Mouse (Mus musculus): ENCODE measurements around the gene Hoxc11. TPM values are rescaled to one million over a fixed set of nuclear protein-coding genes. Genes with fewer than 3 reads are reported as not detected.

Hoxc11 gene
- total and polyA plus RNA-seq, 3 experiments, result not detected

- H3K9me3 ChIP-seq (replicated peaks; ENCODE audit: insufficient read depth, low read length), result no peaks in the 10 kb centered on the region
- H3K27me3 ChIP-seq (ENCODE audit: control insufficient read depth in 1 of 2, insufficient read depth in 2 of 2, low read length in 2 of 2), result peaks cover 0 to 15% of the 10 kb centered on the region in 2 experiments
- H3K79me2 ChIP-seq (ENCODE audit: control insufficient read depth, insufficient read depth, low read length, poor library complexity), result no peaks in the 10 kb centered on the region; the same call in 1 of the 2 replicates
- no peak overlapping the region for H3K9ac ChIP-seq (ENCODE audit: control insufficient read depth, low read depth, low read length, poor library complexity, severe bottlenecking)
- H3K4me1 ChIP-seq (ENCODE audit: control insufficient read depth in 1 of 2, insufficient read depth in 2 of 2, low read length in 2 of 2), result peaks cover 5 to 6% of the 10 kb centered on the region in 2 experiments; a peak in 3 of 4 replicates
- no peak for TF ChIP-seq SMC3 (IDR thresholded peaks at IDR 0.05; ENCODE audit: low read depth, low read length)
- TF ChIP-seq GATA1 (IDR thresholded peaks at IDR 0.05; ENCODE audit: low read depth, low read length), result no peak
- no peak overlapping the region for H3K4me3 ChIP-seq (ENCODE audit: control insufficient read depth in 1 of 2, insufficient read depth in 1 of 2, low read depth in 2 of 2, low read length in 2 of 2)
- peaks cover 0 to 5% of the 10 kb centered on the region in 2 experiments; a peak in 1 of 4 replicates for H3K36me3 ChIP-seq (ENCODE audit: control insufficient read depth in 1 of 2, insufficient read depth in 2 of 2, low read length in 2 of 2)
- DNase-seq (ENCODE audit: low read depth, low spot score), result no peak
- H3K27ac ChIP-seq (ENCODE audit: control insufficient read depth, low read depth, low read length), result no peak overlapping the region
These were observed 11.3 kb upstream of the Hoxc11 start for GRCm38 (mm10) chr15:102942739-102943467.

GRCm38 (mm10) chr15:102943468-102943813, 10.8 kb upstream of the Hoxc11 start:
- Histone ChIP-seq H3K36me3 (ENCODE audit: control insufficient read depth in 1 of 2, insufficient read depth in 2 of 2, low read length in 2 of 2) (peaks cover 0 to 5% of the 10 kb centered on the region in 2 experiments; a peak in 1 of 4 replicates), H3K27me3 (ENCODE audit: control insufficient read depth in 1 of 2, insufficient read depth in 2 of 2, low read length in 2 of 2) (peaks cover 0 to 18% of the 10 kb centered on the region in 2 experiments), H3K4me1 (ENCODE audit: control insufficient read depth in 1 of 2, insufficient read depth in 2 of 2, low read length in 2 of 2) (peaks cover 5 to 6% of the 10 kb centered on the region in 2 experiments; a peak in 3 of 4 replicates), H3K79me2 (ENCODE audit: control insufficient read depth, insufficient read depth, low read length, poor library complexity) (no peaks in the 10 kb centered on the region; the same call in 1 of the 2 replicates), H3K9ac (ENCODE audit: control insufficient read depth, low read depth, low read length, poor library complexity, severe bottlenecking) (no peak overlapping the region), H3K27ac (ENCODE audit: control insufficient read depth, low read depth, low read length) (no peak overlapping the region), H3K9me3 (replicated peaks; ENCODE audit: insufficient read depth, low read length) (no peaks in the 10 kb centered on the region), H3K4me3 (ENCODE audit: control insufficient read depth in 1 of 2, insufficient read depth in 1 of 2, low read depth in 2 of 2, low read length in 2 of 2) (no peak overlapping the region)
- no peak for DNase-seq (ENCODE audit: low read depth, low spot score)
- TF ChIP-seq SIN3A (IDR thresholded peaks at IDR 0.05; ENCODE audit: low read length), result no peak
- TF ChIP-seq MXI1 (IDR thresholded peaks at IDR 0.05; ENCODE audit: low read depth, low read length), result no peak
- no peak for TF ChIP-seq MYC (IDR thresholded peaks at IDR 0.05; ENCODE audit: low read depth, low read length)
- no peak for TF ChIP-seq USF1 (IDR thresholded peaks at IDR 0.05; ENCODE audit: low read depth, low read length)
- TF ChIP-seq ZNF384 (IDR thresholded peaks at IDR 0.05; ENCODE audit: low read depth, low read length), result no peak
- no peak for TF ChIP-seq USF2 (IDR thresholded peaks at IDR 0.05; ENCODE audit: borderline replicate concordance in 1 of 2, insufficient read depth in 1 of 2, low read depth in 1 of 2, low read length in 2 of 2)
- TF ChIP-seq UBTF (IDR thresholded peaks at IDR 0.05; ENCODE audit: borderline replicate concordance, insufficient read depth, low read depth, low read length), result no peak

GRCm38 (mm10) chr15:102945185-102946077, 8.8 kb upstream of the Hoxc11 start:
- peak; percentile 84 for DNase-seq (ENCODE audit: low read depth, low spot score)
- peaks cover 3 to 20% of the 10 kb centered on the region in 2 experiments; a peak in 3 of 4 replicates for H3K27me3 ChIP-seq (ENCODE audit: control insufficient read depth in 1 of 2, insufficient read depth in 2 of 2, low read length in 2 of 2)
- H3K9me3 ChIP-seq (replicated peaks; ENCODE audit: insufficient read depth, low read length), result no peaks in the 10 kb centered on the region
- no peaks in the 10 kb centered on the region; the same call in 1 of the 2 replicates for H3K79me2 ChIP-seq (ENCODE audit: control insufficient read depth, insufficient read depth, low read length, poor library complexity)
- H3K4me1 ChIP-seq (ENCODE audit: control insufficient read depth in 1 of 2, insufficient read depth in 2 of 2, low read length in 2 of 2), result peaks cover 5 to 6% of the 10 kb centered on the region in 2 experiments; a peak in 3 of 4 replicates
- peak overlapping the region; percentile 78 for H3K27ac ChIP-seq (ENCODE audit: control insufficient read depth, low read depth, low read length)
- H3K36me3 ChIP-seq (ENCODE audit: control insufficient read depth in 1 of 2, insufficient read depth in 2 of 2, low read length in 2 of 2), result peaks cover 0 to 5% of the 10 kb centered on the region in 2 experiments; a peak in 1 of 4 replicates
- peak overlapping the region; percentile 69 to 80 for H3K4me3 ChIP-seq (ENCODE audit: control insufficient read depth in 1 of 2, insufficient read depth in 1 of 2, low read depth in 2 of 2, low read length in 2 of 2)
- H3K9ac ChIP-seq (ENCODE audit: control insufficient read depth, low read depth, low read length, poor library complexity, severe bottlenecking), result peak overlapping the region; percentile 69
- 0 out of 2 replicates have a peak, but pooled peaks have one; percentile 57 for TF ChIP-seq TCF12 (IDR thresholded peaks at IDR 0.05; ENCODE audit: low read depth, low read length)
- TF ChIP-seq USF1 (IDR thresholded peaks at IDR 0.05; ENCODE audit: low read depth, low read length), result no peak
- no peak; the same call in 1 of the 2 replicates for TF ChIP-seq RAD21 (IDR thresholded peaks at IDR 0.05; ENCODE audit: low read depth, low read length)
- TF ChIP-seq MEF2A (IDR thresholded peaks at IDR 0.05; ENCODE audit: extremely low read depth, insufficient replicate concordance, low read depth, low read length, poor library complexity, severe bottlenecking), result no peak
- peak; percentile 50 to 91; a peak in 3 of 4 replicates for TF ChIP-seq POLR2A (IDR thresholded peaks at IDR 0.05; ENCODE audit: control insufficient read depth in 1 of 2, insufficient read depth in 1 of 2, low read depth in 1 of 2, low read length in 2 of 2, poor library complexity in 1 of 2)
- no peak for TF ChIP-seq USF2 (IDR thresholded peaks at IDR 0.05; ENCODE audit: borderline replicate concordance in 1 of 2, insufficient read depth in 1 of 2, low read depth in 1 of 2, low read length in 2 of 2)
- peak; percentile 39 to 74 for TF ChIP-seq EP300 (IDR thresholded peaks at IDR 0.05; ENCODE audit: low read depth in 1 of 2, low read length in 2 of 2)
- peak; percentile 82 for TF ChIP-seq NELFE (IDR thresholded peaks at IDR 0.05; ENCODE audit: low read depth, low read length)
- no peak for TF ChIP-seq GABPA (IDR thresholded peaks at IDR 0.05; ENCODE audit: low read depth, low read length)
- TF ChIP-seq POLR2AphosphoS5 (IDR thresholded peaks at IDR 0.05; ENCODE audit: borderline replicate concordance, low read depth, low read length), result no peak
- peak; percentile 67; the same call in 1 of the 2 replicates for TF ChIP-seq MXI1 (IDR thresholded peaks at IDR 0.05; ENCODE audit: low read depth, low read length)
- no peak for TF ChIP-seq JUND (IDR thresholded peaks at IDR 0.05; ENCODE audit: low read depth, low read length)
- peak; percentile 19; the same call in 1 of the 2 replicates for TF ChIP-seq SMC3 (IDR thresholded peaks at IDR 0.05; ENCODE audit: low read depth, low read length)
- TF ChIP-seq E2F4 (IDR thresholded peaks at IDR 0.05; ENCODE audit: borderline replicate concordance, low read depth, low read length), result no peak
- TF ChIP-seq UBTF (IDR thresholded peaks at IDR 0.05; ENCODE audit: borderline replicate concordance, insufficient read depth, low read depth, low read length), result no peak
